Mouse (Mus musculus) telencephalon, adult 2 months (tissue): Measurements from ENCODE around the gene Tbcel.

Experiments used
- DNase-seq: peaks from one replicate; pipeline ENCODE4 v3.0.0-alpha.2; 2011; ENCODE audit warnings: low read depth, low spot score

The Tbcel gene

DNA sequence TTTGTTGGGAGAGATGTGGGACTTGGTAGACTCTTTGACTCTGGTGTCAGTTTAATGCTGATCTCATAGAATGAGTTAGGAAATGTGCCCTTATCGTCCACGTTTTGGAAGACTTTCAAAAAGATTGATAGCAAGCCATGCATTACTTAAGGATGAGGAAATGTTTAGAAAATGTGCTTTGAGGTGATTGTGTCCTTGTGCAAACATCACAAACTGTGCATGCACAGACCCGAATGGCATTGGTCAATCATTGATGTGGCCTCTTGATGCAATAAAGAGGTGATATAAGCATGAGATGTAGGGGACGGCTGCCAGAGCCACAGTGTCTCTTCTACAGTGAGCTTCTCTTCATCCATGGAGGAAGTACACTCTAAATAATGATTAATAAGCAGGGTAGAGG is 20.7 kb downstream of the Tbcel start:
- DNase-seq = no peak

DNA sequence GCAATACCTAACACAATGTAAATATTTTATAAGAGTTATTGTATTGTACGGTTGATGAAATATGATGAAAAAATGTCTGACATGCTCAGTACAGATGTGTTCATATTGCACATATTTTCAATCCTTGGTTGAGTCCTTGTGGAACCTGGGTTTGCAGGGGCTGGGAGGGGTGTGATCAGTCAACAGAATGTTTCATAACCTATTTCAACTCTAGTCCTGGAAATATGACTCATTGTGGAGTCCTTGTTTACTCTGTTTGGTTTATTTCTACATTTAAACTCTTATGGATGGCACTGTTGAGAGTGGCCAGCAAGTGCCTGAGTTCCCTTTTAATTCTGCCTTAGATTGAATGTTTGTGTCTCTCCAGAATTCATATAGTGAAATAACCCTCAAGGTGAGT is 22.9 kb downstream of the Tbcel start:
- no peak for DNase-seq

DNA sequence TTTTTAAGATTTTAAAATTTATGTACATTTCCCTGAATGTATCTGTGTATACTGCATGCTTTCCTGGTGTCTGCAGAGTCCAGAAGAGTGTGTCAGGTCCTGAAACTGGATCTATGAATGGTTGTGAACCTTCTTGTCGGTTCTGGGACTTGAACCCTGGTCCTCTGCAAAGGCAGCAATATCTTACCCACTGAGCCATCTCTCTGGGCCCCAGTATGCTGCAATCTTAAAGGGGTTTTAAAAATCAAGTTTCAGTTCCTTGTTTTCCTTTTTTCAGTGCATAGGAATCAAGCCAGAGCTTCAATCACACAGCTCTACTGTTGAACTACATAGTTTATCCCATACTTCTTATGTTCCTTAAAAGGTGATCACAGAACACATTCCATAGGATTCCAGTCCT is 24.7 kb downstream of the Tbcel start:
- no peak for DNase-seq

DNA sequence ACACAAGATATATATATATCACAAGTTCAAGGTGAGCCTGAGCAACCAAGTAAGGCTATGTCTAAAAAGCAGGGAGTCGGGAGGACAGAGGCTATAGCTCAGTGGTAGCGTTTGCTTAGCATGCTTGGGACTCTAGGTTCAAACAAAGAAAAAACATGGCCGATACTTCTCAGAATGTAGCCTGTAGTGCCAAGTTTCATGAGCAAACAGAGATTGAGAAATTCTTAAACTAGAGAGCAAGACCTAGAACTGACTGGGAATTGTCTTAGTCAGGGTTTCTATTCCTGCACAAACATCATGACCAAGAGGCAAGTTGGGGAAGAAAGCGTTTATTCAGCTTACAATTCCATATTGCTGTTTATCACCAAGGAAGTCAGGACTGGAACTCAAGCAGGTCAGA is 31.4 kb downstream of the Tbcel start:
- DNase-seq = no peak

DNA sequence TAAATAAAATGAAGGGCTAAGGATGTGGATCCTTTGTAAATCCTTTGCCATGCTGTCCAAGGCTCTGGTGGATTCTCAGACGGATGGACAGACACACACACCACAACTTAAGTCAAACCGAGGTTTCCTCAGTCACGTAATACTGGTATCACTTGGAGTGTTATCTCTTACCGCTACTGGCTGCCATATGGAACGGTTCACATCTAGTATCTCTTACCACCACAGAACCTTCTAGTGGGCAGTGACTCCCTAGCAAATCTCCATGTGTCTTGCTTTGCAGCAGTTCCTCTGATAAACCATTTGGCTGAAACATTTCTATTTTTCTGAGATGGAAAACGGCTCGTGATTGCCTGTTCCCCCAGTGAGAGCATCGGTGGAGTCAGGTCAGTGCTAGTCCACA is 33.4 kb downstream of the Tbcel start:
- DNase-seq = no peak

DNA sequence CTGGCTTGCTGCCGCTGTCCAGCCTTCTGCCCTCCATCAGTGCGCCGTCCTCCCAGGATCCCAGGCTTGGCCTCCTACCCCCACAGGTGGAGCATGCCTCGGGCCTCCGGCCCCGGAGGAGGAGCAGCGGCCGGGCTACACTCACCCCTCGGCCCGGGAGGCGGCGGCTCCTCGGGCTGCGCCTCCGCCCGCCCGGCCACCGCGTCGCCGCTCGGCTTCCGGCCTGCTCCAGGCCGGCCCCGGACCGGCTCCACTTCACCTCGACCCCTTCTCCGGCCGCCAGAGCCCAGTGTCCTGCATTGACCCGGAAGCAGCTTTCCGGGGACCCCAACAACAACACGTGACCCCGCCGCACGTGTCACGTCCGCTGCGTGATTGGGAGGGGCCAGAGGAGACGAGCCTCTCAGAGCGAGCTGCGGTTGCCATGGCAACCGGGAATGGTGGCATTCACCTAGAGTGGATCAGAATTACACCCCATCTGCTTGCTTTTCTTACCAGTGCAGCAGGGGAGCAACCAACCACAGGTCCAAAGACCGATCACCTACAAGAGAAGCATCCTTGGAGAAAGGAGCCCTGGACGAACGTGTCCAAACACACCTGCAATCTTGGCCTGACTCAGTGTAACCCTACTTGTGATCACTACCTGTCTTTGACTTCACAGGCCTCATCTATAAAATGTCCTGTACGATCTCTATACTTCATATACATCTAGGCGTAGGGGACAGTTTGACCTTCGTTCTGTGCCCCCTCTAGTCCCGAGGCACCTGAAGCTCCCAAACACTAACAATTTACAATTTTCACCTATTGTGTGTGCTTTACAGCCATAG is 35.5 kb downstream of the Tbcel start:
- DNase-seq = peak; percentile 89

DNA sequence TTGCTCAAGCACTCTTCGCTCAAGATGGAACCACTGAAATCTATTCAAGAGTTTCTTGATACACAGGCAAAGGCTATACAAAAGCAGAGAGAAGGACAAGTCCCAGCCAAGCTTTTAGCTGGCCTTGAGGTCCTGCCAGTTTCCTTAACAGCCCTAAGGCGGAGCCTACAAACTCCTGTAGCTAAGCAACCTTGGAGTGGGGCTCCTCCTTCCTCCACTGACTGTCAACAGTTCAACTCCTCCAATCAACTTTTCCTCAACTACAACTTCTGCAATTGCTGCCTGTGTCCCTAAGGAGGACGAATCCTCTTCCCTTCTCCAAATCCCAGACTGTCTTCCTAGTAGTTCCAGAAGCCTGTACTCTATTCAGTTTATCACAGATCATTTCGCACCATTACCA is 36.4 kb downstream of the Tbcel start:
- DNase-seq = no peak

DNA sequence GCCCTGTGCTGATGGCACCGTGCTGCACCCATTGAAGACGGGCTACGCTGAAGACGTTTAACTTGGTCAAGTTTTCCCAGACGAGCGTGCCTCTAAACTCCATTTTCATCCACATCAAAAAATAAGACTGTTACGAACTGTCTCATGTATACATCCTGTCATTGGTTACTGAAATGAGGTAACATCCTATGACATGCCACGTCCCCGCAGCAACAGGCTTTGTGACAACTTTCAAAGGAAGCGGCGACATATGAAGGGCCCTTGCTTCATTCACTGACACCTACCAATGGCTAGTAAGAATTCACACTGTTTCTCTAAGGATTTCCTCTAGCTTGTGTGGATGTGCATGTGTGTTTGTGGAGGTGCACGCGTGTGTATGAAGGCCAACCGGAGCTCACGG is 38.3 kb downstream of the Tbcel start:
- DNase-seq = no peak

DNA sequence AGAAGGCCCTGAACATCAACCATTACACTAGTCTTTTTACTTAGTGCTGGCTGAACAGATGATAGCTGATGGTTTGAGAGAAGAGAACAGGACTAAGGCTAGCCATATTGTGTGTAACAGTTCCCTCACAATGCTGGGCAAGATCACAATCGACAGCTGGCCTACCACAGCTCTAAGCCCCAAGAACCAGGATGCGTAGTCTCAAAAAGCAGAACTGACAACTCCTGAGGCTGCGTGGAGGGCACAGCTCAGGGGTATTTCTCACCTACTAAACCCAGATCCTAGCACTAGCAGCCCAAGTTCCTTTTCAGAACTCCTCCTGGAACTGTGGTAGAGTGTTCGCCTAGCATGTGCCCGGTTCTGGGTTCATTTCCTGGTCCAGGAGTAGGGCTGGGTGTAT is 39.2 kb downstream of the Tbcel start:
- DNase-seq = no peak

DNA sequence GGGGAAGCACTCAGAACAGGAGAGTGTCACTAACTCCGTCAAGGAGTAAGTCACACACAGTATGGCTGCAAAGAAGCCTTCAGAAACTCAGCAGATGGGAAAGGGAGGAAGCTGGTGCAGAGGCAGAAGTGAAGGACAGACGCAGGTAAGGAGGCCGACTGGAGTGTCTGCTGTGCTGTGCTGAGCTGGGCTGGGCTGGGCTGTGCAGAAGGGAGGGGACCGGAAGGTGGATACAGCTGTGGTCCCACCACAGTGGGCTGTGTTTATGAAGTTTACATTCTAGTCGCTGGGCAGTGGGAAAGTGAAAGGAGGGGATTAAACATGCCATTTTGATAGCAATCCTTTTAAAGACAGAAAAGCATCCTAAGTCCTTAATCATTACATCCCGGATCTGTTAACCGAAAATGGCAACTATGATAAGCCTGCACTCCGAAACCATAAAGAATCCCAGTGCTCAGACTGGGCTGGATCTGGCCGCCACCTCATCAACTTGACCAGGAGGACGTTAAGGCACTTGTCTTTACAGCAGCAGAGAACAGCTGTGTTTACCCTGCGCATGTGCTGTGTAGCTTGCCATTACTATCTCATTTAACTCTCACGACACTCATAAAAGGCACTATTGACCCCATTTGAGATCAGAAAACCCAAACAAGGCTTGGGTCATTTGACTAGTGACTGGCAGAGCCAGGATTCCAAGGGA is 40.3 kb downstream of the Tbcel start:
- no peak for DNase-seq

DNA sequence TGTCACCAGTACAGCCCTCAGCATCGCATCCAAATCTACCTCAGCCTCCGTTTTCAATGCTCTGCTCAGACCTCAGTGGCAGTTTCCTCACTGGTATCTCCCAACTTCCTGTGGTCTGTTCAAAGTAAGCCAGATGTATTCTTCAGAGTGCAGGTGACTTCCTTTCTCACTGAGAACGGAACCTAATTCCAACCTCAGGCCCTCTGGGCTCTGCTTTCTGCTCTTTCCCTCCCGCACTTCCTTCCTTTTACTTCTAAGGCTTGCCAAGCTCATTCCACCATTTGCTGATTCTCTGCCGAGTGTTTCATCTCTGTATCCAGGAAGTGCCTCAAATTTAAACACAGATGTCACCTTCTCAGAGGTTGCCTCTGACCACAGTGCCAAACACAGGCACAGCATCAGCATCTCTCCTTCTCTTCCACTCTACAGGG is 41.9 kb downstream of the Tbcel start:
- no peak for DNase-seq

DNA sequence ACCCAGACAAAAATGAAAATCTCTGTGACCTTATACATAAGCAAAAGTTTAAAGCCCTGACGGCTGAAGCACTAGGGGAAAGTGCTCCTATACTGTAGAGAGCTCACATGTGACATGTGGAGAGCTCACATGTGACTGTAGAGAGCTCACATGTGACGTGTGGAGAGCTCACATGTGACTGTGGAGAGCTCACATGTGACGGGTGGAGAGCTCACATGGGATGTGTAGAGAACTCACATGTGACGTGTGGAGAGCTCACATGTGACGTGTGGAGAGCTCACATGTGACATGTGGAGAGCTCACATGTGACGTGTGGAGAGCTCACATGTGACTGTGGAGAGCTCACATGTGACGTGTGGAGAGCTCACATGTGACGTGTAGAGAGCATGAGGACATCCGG is 43.4 kb downstream of the Tbcel start:
- no peak for DNase-seq

DNA sequence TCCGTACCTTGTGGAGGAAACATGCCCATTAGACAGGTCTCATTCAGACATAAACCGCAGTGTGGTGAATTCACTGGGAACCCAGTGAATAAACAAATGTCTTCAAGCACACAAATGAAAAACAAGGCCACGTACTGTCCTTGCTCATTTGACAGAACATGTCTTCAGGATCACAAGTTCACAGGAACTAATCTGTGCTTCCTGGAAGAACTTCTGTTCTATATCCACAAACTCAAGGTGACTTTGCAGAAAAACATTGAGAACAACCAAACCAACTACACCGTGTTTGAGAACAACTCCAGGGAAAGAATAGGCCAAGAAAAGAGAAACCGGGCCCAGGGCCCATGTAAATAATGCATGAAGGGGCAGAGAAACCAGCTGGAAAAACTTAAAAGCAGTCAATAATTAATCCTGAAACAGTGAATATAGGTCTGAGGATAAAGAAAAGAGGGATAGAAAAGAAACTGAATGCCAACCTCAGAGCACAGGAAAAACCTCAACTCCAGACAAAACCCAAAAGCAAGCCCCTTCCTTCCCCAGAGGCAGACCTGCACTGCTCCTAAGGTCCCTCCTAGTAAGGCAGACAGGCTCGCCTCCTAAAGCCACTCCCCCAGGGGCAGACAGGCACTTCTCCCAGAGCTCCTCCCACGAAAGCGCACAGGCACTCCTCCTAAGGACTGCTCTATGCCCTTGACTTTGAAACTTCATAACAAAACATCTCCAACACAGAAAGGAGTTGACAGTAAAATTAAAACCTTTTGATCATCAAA is 44.2 kb downstream of the Tbcel start:
- DNase-seq = no peak

DNA sequence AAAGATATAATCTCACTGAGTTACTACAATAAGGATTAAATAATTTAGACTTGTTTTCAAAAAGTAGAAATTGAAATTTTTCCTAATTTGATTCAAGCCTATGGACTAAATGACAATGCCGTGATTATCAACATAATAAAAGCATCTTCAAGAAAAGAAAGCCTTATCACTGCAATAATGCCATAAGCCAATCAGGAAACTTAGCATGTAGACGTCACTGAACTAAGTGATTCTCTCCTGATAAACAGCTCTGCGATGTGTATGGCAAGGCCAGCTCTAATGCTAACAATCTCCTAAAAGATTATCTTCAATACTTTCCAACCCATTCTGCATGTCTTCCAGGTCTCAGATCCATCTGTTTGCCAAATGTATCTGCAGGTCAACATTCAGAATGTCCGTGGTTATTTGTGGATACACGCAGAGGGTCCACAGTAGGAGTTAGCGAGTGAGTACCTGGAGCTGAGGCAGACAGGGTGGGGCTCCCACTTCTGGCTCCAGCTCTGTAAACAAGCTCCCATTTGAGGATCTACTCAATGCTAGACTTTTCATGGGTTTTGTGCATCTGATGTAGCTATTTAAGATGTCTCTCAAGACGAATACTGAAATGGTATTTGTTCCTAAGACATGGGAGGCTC is 44.9 kb downstream of the Tbcel start:
- DNase-seq = no peak

DNA sequence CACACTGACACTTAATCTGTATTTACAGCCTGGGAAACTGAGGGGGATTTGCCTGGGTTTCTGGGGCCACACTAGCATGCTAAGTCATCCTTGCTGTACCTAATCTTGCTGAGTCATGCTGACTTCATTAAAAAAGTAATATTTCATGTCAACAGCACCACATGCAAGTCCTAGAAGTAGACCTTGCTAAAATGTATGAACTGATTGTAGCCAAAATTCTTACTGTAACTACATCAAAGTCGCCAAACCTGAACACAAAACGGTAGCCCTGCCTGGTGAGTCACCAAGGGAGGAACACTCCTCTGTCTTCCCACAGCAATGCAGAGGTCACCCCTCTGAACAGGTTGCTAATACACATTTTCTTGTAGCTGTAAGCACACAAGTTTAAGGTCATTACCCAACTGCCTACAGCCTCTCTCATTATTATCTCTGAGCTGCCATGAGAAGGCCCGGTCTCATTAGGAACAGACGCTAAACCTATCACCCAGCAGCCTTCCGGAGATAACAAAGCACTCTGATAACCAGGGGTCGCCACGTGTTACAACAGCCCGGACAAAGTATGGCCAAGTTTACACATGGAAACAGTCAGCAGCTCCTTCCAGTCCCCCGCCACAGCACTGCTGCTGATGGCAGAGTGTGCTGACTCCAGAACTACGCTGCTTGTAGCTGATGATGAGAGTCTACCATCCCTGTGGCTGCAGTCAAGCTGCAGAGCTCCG is 46.1 kb downstream of the Tbcel start:
- no peak for DNase-seq

DNA sequence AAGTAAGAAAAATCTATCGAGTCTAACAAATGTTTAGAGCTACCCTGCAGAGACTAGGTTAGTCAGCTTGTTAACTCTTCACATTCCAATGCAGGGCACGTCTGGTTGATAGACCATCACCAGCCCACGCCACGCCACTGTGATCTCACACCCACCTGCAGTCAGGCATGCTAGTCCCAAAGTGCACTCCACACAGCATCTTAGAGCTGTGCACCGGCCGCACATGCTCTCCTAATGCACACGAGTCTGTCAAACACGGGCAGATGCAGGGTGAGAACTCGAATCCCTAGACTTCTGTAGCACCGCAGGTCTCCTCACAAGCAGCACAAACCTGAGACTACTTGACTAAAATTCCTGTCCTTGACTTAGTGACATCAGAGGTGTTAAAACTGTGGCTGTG is 47.3 kb downstream of the Tbcel start:
- no peak for DNase-seq

DNA sequence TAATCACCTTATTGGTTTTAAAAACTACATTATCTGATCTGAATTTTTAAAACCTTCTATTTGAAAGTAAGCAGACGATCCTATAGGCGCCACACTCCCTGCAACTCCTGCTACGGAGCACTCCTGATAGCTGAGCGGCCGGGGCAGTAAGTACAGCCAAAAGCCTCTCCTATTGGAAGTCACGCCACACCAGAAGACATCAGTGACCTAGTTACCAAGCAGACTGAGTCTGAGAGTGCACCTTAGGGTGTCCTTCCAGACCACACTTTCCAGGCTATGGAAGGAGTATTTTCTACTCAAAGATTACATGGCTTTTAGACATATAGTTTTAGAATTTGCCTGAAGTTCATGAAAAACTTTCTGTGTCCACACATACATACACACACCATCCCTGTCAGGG is 47.9 kb downstream of the Tbcel start:
- DNase-seq = no peak

DNA sequence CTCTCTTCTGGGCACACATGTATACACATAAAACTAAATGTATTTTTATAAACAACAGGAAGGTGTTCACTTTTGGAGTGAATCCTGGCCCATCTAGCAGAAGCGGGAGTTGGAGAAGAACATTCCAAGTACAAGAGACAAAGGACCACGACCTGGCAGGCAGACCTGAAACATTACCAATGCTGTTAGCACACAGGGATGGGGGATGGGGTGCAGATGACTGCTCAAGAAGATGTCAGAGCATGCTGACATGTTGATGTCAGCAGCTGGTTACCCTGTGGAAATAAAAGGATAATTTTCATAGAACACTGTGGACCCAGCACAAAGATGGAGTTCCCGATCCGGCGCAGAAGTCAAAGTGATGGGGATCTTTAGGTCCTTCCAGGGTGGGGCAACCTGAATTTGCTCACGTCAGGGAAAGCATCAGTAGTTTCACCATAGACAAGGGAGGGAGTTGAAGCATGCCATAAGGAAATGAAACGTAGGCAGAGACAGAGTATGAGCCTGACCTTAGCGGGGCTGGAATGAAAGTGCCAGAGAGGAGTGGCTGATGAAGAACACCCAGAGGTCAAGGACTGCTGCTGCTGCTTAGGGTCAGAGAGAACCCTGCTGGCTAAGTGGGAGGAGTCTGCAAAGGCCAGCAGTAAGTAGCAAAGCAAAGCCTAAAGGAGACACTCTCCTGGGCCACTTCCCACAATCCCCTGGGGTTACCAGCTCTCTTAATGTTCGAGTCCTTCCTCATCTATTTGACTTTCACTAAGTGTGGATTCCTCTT is 48.7 kb downstream of the Tbcel start:
- DNase-seq = no peak

DNA sequence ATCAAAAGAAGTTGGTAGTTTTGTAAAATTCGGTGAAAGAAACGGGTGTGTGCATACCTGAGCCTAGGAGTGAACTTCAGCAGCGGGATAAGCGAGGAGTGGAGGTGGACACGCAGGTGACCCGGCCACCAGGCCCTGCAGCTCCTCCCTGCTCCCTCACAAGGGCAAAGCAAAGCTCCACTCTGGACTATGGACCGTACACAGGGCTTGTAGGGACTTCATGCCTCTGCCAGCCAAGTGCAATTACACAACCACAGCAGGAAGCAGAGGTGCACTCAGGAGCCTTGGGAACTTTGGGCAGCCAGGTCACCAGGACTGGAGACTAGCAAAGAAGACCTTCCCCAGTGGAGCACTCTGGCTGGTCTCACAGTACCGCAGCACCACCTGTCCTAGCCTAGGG is 50.1 kb downstream of the Tbcel start:
- no peak for DNase-seq

DNA sequence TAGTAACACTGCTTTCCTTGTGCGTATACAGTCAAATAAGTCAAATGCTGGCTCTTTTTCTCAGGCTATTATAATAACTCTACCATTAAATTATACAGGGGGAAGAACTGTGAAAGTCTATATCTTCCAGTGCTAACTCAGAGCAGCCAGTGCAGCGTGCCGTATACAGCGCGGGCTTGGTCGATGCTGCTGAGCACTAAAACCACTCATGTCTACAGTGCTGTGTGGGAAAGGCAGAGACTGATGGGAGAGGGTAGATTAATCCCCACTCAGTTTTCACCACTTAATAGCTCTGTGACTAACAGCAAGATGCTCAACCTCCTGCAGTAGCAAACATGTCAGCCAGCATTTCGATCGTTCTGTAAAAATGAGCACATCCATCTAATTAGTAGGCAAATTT is 53.2 kb downstream of the Tbcel start:
- no peak for DNase-seq

DNA sequence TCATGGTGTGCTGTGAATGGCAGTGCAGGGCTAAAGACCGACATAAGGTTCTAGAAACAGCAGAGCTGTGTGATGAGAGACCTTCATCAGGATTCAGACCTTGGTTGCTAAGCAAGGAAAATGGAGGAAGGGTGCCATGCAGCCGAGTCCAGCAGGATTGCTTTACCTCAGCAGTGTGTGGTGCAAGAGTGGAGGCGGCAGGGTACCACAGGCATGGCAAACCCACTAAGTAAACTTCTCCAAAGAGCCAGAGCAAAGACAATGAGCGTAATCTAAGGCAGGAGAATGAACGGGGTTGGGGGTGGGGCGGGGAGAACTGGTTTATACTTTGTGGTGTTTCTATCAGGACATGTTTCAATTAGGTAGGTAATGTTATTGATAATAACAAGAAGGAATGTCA is 58.6 kb downstream of the Tbcel start:
- no peak for DNase-seq
